Mouse (Mus musculus): ENCODE results near the gene Skp1a.
"Not testable (repeated sequence)": the region's sequence is repeated elsewhere in the genome, so short reads cannot be mapped to it uniquely, and the experiment has no call there.

The Skp1a gene

DNA sequence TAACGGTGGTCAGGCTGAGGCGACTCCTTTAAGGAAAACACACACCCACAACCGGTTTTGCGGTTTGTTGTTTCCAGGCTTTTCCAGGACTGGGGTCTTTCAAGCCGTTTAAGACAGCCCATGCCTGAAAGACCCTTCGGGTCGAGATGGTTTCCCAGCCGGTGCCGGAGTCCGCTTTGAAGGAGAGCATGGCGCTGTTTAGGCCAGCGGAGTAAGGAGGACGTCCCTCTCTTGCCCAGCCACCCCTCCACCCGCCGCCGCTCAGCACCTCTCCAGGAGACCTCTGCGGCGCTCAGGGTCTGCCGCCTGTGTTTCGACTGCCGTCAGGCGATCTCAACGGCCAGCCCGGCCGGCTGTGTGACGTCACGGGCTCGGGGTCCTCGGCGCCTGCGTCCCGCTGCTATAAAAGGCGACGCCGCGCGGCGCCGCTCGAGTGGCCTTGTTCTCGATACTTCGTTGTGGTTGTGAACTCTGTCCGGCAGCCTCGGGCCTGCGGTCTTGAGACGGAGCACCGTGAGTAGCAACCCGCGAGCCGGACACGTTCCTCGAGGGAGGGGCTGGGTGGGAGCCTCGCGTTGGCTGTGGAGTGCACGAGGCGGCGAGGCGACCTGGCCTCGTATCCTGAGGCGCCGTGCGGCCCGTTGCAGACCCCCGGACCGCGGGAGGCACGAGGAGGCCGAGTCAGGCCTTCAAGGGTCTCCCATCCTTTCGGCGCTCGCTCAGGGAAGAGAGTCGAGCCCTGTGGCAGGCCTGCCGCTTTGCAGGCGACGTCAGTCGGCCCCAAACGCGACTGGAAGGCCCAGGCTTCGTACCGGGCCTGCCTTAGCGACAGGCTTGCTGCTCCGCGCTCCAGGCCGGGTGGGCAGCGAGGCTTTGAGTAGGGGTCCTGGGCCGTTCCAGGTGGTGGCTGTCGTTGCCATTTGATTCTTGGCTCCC lies at the start of gene Skp1a:
Gene Skp1a, plus strand, starts transcription at position 390 of the 936 bp plus-strand sequence.
- peak; percentile 96 for DNase-seq

DNA sequence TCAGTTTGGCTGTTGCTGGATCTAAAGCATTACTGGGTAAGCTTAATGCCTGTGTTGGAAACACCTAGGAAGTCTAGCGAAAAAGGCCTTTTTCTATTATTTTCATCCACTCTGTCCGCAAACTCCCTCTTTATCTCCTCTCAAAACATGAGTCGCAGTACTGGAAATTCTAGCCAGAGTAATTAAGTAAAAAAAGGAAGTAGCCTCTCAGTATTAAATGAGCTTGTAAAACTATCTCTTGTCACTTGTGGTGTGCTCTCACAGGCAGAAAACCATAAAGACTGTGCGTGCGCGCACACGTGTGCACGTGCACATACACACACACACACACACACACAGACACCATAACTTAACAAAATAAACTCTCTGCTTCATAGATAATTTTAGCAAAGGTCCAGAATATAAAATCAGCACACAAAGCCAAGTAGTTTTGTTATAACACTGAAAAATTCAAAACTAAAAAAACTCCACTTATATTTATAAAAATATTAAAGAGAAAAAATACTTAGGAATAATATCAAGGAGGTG lies 35.2 kb upstream of the Skp1a start:
- not testable (repeated sequence) for DNase-seq

DNA sequence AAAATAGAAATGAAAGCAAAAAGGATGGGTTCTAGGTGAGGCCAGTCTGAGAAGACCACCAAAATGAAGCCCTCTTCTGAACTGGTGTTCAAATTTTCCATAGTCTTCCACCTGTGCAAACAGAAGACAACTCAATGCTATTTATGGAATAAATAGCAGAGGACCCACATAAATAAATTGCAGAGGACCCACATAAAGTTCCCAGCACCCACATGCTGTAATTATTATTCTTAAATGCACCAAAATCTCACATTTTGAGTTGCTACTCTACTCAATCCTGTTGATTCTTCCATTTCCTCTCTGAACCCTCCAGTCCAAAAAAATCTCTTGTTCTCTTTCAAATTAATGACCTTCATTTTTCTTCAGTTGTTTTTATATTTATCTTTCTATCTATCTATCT lies 17.9 kb upstream of the Skp1a start, which contains the start of gene Olfr1371:
Gene Olfr1371, minus strand, starts transcription at position 101 of the 400 bp plus-strand sequence.
- no peak for DNase-seq

- peak; percentile 89 for DNase-seq
Measured at GRCm38 (mm10) chr11:52220282-52220681, 11.5 kb upstream of the Skp1a start.

GRCm38 (mm10) chr11:52221921-52222320 lies 9.9 kb upstream of the Skp1a start:
- not testable (repeated sequence) for DNase-seq

DNA sequence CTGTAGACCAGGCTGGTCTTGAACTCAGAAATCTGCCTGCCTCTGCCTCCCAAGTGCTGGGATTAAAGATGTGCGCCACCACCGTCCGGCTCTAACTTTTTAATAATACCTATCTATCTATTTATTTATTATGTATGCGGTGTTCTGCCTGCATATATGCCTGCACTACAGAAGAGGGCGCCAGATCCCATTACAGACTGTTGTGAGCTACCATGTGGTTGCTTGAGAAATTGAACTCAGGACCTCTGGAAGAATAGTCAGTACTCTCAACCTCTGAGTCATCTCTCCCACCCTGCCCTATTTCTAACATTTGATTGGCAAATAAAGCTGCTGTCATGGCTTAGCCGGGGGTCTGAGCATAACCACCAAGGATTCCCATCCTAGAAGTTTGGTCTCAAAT lies 8.9 kb upstream of the Skp1a start:
- DNase-seq = peak; percentile 24

- peak; percentile 93 for DNase-seq
Measured at GRCm38 (mm10) chr11:52223968-52224682, 7.7 kb upstream of the Skp1a start.

GRCm38 (mm10) chr11:52225986-52226599 lies 5.7 kb upstream of the Skp1a start:
- no peak for DNase-seq

DNA sequence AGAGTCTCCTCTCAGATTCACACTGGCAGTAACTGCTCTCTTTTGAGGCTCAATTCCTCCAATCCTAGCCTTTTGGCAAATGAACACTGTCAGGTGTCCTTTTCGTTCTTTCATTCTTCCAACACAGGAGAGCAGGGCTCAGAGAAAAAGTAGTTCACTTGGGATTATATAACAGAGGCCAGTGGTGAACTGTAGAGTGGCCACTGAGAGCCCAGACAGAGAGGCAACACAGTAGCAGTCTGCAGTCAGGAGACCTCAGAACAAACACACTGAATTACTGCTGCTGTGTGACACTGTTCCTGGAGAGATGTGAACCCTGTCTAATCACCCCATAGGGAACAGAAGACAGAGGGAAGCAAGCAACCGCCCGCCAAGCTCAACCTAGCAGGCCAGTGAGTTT lies 4.7 kb upstream of the Skp1a start:
- DNase-seq = no peak

GRCm38 (mm10) chr11:52227466-52228226 lies 4.1 kb upstream of the Skp1a start:
- DNase-seq = no peak

GRCm38 (mm10) chr11:52228722-52229448 lies 2.9 kb upstream of the Skp1a start:
- no peak for DNase-seq

DNA sequence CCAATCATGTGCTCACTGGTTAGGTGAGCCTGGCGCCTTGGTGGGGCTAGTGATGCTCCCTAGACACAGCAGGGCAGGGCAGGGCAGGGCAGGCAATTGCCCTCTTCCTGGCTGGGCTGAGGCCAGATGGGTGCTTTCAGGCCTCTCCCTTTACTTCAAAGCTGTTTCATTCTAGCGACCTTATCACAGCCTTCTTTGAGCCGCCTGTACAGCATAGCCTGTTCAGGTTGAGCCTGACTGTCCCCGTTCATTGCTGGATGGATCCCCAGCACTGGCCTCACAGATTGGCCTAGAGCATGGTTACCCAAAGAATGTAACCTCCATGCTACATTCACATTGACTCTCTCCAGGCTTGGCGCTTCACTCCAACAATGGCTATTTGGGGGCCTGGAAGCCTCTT lies 1.1 kb upstream of the Skp1a start:
- no peak for DNase-seq

DNA sequence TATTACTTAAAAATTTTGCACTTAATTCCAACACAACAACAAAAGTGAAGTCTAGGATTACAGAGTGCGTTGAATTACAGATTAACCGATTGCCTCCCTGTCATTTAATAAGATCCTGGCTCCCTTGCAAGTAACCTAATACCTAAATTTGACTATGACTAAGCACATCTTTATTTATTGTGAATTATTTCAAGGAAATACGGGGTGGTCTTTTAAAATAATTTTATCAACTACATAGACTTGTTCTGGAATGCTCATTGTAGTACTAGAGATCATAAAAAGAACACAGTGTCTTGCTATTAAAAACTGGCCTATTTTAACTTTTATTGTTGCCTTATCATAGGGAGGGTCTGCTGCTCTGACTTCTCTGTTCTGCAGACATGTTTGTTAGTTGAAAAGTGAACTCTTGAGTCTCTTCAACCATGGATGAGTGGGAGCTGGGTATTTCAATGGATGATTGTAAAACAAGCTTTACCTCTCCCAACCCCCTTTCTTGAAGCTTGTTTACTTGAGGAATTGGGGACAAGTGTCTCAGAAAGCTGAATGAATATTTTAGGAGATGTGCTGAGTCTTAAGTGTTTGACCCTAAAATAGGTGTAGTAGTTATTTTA lies 1.4 kb downstream of the Skp1a start:
- no peak for DNase-seq

DNA sequence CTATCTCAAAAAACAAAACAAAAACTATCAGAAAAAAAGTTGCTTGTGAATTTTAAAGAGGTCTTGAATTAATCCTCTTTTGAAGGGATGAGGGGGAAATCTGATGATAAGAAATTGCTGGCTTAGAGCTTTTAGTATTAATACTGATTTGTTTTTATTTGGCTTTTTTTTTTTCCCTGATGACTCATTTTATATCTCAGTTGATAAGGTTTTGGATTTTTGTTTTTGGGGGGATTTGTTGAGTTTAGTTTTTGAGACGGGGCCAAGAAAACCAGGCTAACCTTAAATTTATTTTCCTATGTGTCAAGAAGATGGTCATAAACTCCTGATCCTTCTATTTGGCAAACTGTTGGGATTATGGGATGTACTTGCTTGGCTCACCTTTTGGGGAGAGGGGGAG lies 2.1 kb downstream of the Skp1a start:
- no peak for DNase-seq

GRCm38 (mm10) chr11:52234509-52234908 lies 2.7 kb downstream of the Skp1a start:
- DNase-seq = no peak

GRCm38 (mm10) chr11:52240898-52241542 lies 9.2 kb downstream of the Skp1a start:
- no peak for DNase-seq

- DNase-seq = peak; percentile 70
Measured at GRCm38 (mm10) chr11:52249452-52249851, 17.7 kb downstream of the Skp1a start.

- no peak for DNase-seq
Measured at GRCm38 (mm10) chr11:52251770-52252169, 20.0 kb downstream of the Skp1a start.

GRCm38 (mm10) chr11:52252692-52253091 lies 20.9 kb downstream of the Skp1a start:
- no peak for DNase-seq

GRCm38 (mm10) chr11:52253674-52254375 lies 22.0 kb downstream of the Skp1a start:
- peak; percentile 83 for DNase-seq

Data from kidney, postnatal 10 days (tissue).